Mouse (Mus musculus): ENCODE results near the gene Evi2b. TPM values are rescaled to one million over a fixed set of nuclear protein-coding genes. Genes with fewer than 3 reads are reported as not detected.

The Evi2b gene
- polyA plus RNA-seq, 2 experiments, result 7.8 to 8.4 TPM

DNA sequence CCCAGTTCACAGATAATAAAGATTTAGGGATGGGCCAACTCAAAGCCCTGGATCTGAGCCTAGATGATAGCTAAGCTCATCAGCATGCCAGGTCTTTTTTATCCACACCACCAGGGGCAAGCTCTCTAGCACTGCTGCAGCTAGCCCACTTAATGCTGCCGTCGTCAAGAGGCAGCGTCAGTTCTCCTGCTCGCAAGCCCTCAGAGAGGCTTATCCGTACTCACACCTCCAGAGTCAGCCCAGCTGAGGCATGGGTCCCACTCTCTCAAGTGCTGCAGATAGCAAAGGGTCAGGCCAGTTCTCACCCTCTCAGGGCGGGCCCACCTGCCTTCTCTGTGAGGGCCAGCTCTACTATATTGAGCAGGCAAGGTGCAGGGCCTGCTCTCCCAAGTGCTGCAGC lies 9.7 kb upstream of the Evi2b start:
- peak; percentile 62 for ATAC-seq (ENCODE audit: insufficient read depth)
- no peaks in the 10 kb centered on the region for H3K9me3 ChIP-seq (ENCODE audit: control insufficient read depth, low read length)
- peaks cover 0 to 9% of the 10 kb centered on the region in 2 experiments; a peak in 2 of 4 replicates for H3K4me1 ChIP-seq (replicated peaks; ENCODE audit: control insufficient read depth in 2 of 2, insufficient read depth in 2 of 2, low read length in 1 of 2)
- no peak overlapping the region for H3K9ac ChIP-seq (replicated peaks)
- no peak overlapping the region for H3K4me2 ChIP-seq (ENCODE audit: low read depth)
- H3K27ac ChIP-seq, result no peak overlapping the region
- 13% methylated on average over 6 of the region's 6 CpGs for WGBS (ENCODE audit: insufficient replicate concordance)
- no peak for TF ChIP-seq CTCF (IDR thresholded peaks at IDR 0.05; ENCODE audit: low read depth)
- no peak for TF ChIP-seq EP300 (IDR thresholded peaks at IDR 0.05; ENCODE audit: low read depth)
- no peaks in the 10 kb centered on the region for H3K27me3 ChIP-seq (ENCODE audit: control insufficient read depth, insufficient read depth, low read length)
- no peak overlapping the region for H3K4me3 ChIP-seq (ENCODE audit: insufficient read depth in 1 of 2, low read depth in 2 of 2, low read length in 2 of 2)
- no peak for DNase-seq (ENCODE audit: low read depth in 3 of 3, low spot score in 3 of 3)
- no peaks in the 10 kb centered on the region for H3K36me3 ChIP-seq (replicated peaks; ENCODE audit: control insufficient read depth, insufficient read depth, low read depth)

GRCm38 (mm10) chr11:79531485-79531884 lies 7.9 kb upstream of the Evi2b start:
- ATAC-seq (ENCODE audit: insufficient read depth), result no peak
- 73% methylated on average over 4 of the region's 4 CpGs for WGBS (ENCODE audit: insufficient replicate concordance)
- no peak overlapping the region for H3K9ac ChIP-seq (replicated peaks)

DNA sequence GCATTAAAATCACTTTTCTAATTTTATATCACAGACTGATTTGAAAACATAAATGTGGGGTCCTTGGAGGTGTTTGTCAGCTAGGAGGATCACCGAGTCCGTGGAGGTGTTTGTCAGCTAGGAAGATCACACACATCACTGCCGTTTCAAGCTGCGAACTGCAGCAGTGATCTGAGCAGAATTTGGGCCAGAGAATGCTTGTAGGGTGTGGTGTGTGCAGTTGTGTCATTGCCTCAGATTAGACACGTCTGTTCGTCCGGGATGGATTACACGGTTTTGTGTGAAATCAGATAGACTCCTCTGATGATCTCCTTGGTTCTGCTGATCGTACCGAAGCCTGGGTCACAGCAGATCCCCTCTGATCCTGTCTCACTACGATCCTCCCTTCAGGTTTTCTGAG lies 7.2 kb upstream of the Evi2b start:
- Histone ChIP-seq H3K9me3 (ENCODE audit: control insufficient read depth, low read length) (no peaks in the 10 kb centered on the region), H3K4me2 (ENCODE audit: low read depth) (no peak overlapping the region; the same call in 1 of the 2 replicates), H3K9ac (replicated peaks) (no peak overlapping the region), H3K4me1 (replicated peaks; ENCODE audit: control insufficient read depth in 2 of 2, insufficient read depth in 2 of 2, low read length in 1 of 2) (peaks cover 0 to 21% of the 10 kb centered on the region in 2 experiments; a peak in 2 of 4 replicates), H3K27me3 (ENCODE audit: control insufficient read depth, insufficient read depth, low read length) (no peaks in the 10 kb centered on the region), H3K27ac (no peak overlapping the region), H3K4me3 (ENCODE audit: insufficient read depth in 1 of 2, low read depth in 2 of 2, low read length in 2 of 2) (no peak overlapping the region), H3K36me3 (replicated peaks; ENCODE audit: control insufficient read depth, insufficient read depth, low read depth) (no peaks in the 10 kb centered on the region)
- no peak for DNase-seq (ENCODE audit: low read depth in 3 of 3, low spot score in 3 of 3)
- WGBS (ENCODE audit: insufficient replicate concordance), result 20% methylated on average over 11 of the region's 11 CpGs
- TF ChIP-seq CTCF (IDR thresholded peaks at IDR 0.05; ENCODE audit: low read depth) (no peak), EP300 (IDR thresholded peaks at IDR 0.05; ENCODE audit: low read depth) (no peak)
- ATAC-seq (ENCODE audit: insufficient read depth), result no peak

More at GRCm38 (mm10) chr11:79531485-79531884, 7.9 kb upstream of the Evi2b start:
- H3K27me3 ChIP-seq (ENCODE audit: control insufficient read depth, insufficient read depth, low read length), result no peaks in the 10 kb centered on the region
- no peak overlapping the region for H3K27ac ChIP-seq
- DNase-seq (ENCODE audit: low read depth in 3 of 3, low spot score in 3 of 3), result no peak
- H3K36me3 ChIP-seq (replicated peaks; ENCODE audit: control insufficient read depth, insufficient read depth, low read depth), result no peaks in the 10 kb centered on the region
- peaks cover 0 to 21% of the 10 kb centered on the region in 2 experiments; a peak in 2 of 4 replicates for H3K4me1 ChIP-seq (replicated peaks; ENCODE audit: control insufficient read depth in 2 of 2, insufficient read depth in 2 of 2, low read length in 1 of 2)
- no peak overlapping the region for H3K4me3 ChIP-seq (ENCODE audit: insufficient read depth in 1 of 2, low read depth in 2 of 2, low read length in 2 of 2)
- no peaks in the 10 kb centered on the region for H3K9me3 ChIP-seq (ENCODE audit: control insufficient read depth, low read length)
- TF ChIP-seq CTCF (IDR thresholded peaks at IDR 0.05; ENCODE audit: low read depth), result no peak
- TF ChIP-seq EP300 (IDR thresholded peaks at IDR 0.05; ENCODE audit: low read depth), result no peak
- no peak overlapping the region for H3K4me2 ChIP-seq (ENCODE audit: low read depth)

DNA sequence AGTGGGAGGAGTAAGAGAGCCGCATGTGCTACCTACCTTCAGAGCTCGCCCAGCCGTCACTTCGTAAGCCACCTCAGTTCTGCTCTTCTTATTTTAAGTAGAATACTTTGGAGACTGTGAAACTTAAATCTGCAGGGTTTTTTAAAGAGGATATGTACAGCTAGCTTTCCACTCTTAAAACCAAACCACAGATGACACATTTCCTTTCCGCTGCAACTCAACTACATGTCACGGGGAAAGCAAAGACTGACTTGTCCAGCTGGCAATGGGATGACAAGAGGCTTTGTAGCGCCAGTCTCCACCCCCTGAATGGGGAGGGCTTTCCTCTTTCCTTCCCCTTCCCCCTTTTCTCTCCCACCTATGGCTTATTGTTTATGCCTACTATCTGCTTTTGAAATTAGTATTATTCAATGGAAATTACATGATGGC lies 6.8 kb upstream of the Evi2b start, which contains the start of the genes Evi2 and Evi2a:
Gene Evi2, minus strand, starts transcription at position 257 of the 429 bp plus-strand sequence.
Gene Evi2a, minus strand, starts transcription at position 277 of the 429 bp plus-strand sequence.
- H3K27me3 ChIP-seq (ENCODE audit: control insufficient read depth, insufficient read depth, low read length), result no peaks in the 10 kb centered on the region
- DNase-seq (ENCODE audit: low read depth in 3 of 3, low spot score in 3 of 3), result peak in 1 of 3 experiments; percentile 35
- TF ChIP-seq EP300 (IDR thresholded peaks at IDR 0.05; ENCODE audit: low read depth), result no peak
- TF ChIP-seq CTCF (IDR thresholded peaks at IDR 0.05; ENCODE audit: low read depth), result no peak
- H3K4me1 ChIP-seq (replicated peaks; ENCODE audit: control insufficient read depth in 2 of 2, insufficient read depth in 2 of 2, low read length in 1 of 2), result peaks cover 0 to 21% of the 10 kb centered on the region in 2 experiments; a peak in 2 of 4 replicates
- H3K27ac ChIP-seq, result no peak within 1 kb of the TSS
- no peaks in the 10 kb centered on the region for H3K36me3 ChIP-seq (replicated peaks; ENCODE audit: control insufficient read depth, insufficient read depth, low read depth)
- no peak for ATAC-seq (ENCODE audit: insufficient read depth)
- peak within 1 kb of the TSS in 1 of 2 experiments; percentile 20; a peak in 2 of 4 replicates for H3K4me3 ChIP-seq (ENCODE audit: insufficient read depth in 1 of 2, low read depth in 2 of 2, low read length in 2 of 2)
- no peaks in the 10 kb centered on the region for H3K9me3 ChIP-seq (ENCODE audit: control insufficient read depth, low read length)
- WGBS (ENCODE audit: insufficient replicate concordance), result 15% methylated on average over 7 of the region's 7 CpGs
- peak within 1 kb of the TSS; percentile 22; the same call in 1 of the 2 replicates for H3K4me2 ChIP-seq (ENCODE audit: low read depth)
- H3K9ac ChIP-seq (replicated peaks), result no peak within 1 kb of the TSS

DNA sequence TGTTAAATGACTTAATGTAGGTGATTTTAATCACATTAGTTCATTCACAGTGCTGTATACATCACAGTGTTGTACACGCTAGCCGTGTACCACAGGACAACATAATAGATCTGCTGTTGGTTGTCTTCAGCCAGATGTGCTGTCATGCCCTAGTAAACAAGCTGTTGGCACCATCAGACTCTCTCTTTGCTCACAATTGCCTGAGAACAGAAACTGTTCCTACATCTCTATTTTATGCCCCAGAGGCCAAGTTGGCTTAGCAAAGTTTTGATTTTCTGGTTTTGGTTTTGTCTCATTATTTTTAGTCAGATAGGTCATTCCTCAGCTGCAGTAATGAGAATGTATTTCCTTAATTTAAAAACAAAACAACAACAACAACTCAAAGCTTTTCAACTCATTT lies 6.2 kb upstream of the Evi2b start:
- TF ChIP-seq CTCF (IDR thresholded peaks at IDR 0.05; ENCODE audit: low read depth) (no peak), EP300 (IDR thresholded peaks at IDR 0.05; ENCODE audit: low read depth) (no peak)
- Histone ChIP-seq H3K9ac (replicated peaks) (no peak overlapping the region), H3K27ac (no peak overlapping the region), H3K4me2 (ENCODE audit: low read depth) (peak overlapping the region; percentile 22; the same call in 1 of the 2 replicates), H3K4me3 (ENCODE audit: insufficient read depth in 1 of 2, low read depth in 2 of 2, low read length in 2 of 2) (peak overlapping the region in 1 of 2 experiments; percentile 6; a peak in 2 of 4 replicates), H3K4me1 (replicated peaks; ENCODE audit: control insufficient read depth in 2 of 2, insufficient read depth in 2 of 2, low read length in 1 of 2) (peaks cover 0 to 21% of the 10 kb centered on the region in 2 experiments; a peak in 2 of 4 replicates), H3K27me3 (ENCODE audit: control insufficient read depth, insufficient read depth, low read length) (no peaks in the 10 kb centered on the region), H3K9me3 (ENCODE audit: control insufficient read depth, low read length) (no peaks in the 10 kb centered on the region), H3K36me3 (replicated peaks; ENCODE audit: control insufficient read depth, insufficient read depth, low read depth) (no peaks in the 10 kb centered on the region)
- WGBS (ENCODE audit: insufficient replicate concordance), result 75% methylated on average over 2 of the region's 2 CpGs
- no peak for ATAC-seq (ENCODE audit: insufficient read depth)
- no peak for DNase-seq (ENCODE audit: low read depth in 3 of 3, low spot score in 3 of 3)

Data from liver, embryonic 14.5 days (tissue).